Mouse (Mus musculus) inflammation-experienced regulatory T-cells, adult 6 months (primary cell): ENCODE data around the gene Serpina10. TPM values are rescaled to one million over a fixed set of nuclear protein-coding genes. Genes with fewer than 3 reads are reported as not detected.
"Not testable (repeated sequence)": the region's sequence is repeated elsewhere in the genome, so short reads cannot be mapped to it uniquely, and the experiment has no call there.

Experiments used
- ATAC-seq: one replicate; pipeline ENCODE4 v1.8.0; 2017
- polyA plus RNA-seq, 3 experiments: library from polyadenylated mRNA; unstranded; fragments of 100-300 nt; shearing (Covaris generic); gene quantifications; one replicate each; pipeline ENCODE4 v1.2.1; 2017

Gene Serpina10
- polyA plus RNA-seq, 3 experiments from 2014 or later = not detected

GRCm38 (mm10) chr12:103601839-103602238 is 29.4 kb downstream of the Serpina10 start:
- ATAC-seq = no peak

- no peak for ATAC-seq
Measured at GRCm38 (mm10) chr12:103600364-103600763, 30.9 kb downstream of the Serpina10 start.

GRCm38 (mm10) chr12:103598411-103598810 is 32.8 kb downstream of the Serpina10 start:
- no peak for ATAC-seq

- ATAC-seq = no peak
Measured at GRCm38 (mm10) chr12:103583771-103584170, 47.5 kb downstream of the Serpina10 start.

- not testable (repeated sequence) for ATAC-seq
Measured at GRCm38 (mm10) chr12:103578148-103578547, 53.1 kb downstream of the Serpina10 start.

- ATAC-seq = no peak
Measured at GRCm38 (mm10) chr12:103569690-103570089, 61.6 kb downstream of the Serpina10 start.

GRCm38 (mm10) chr12:103567129-103567528 is 64.1 kb downstream of the Serpina10 start:
- no peak for ATAC-seq

- ATAC-seq = no peak
Measured at GRCm38 (mm10) chr12:103565151-103565550, 66.1 kb downstream of the Serpina10 start.

Other genes with a start within 250 kb of the Serpina10 start
- 1 to 10 TPM; 1.3 to 2.3 (median 1.9) TPM for gene Otub2, start 242.8 kb downstream of the Serpina10 start, polyA plus RNA-seq
- gene 9330161L09Rik, start 223.6 kb downstream of the Serpina10 start, polyA plus RNA-seq = 1 to 10 TPM in 2 of 3 experiments, not detected in 1; 1.1 TPM
- 100 to 1,000 TPM; 232 to 344 (median 235) TPM for gene Ddx24, start 205.6 kb downstream of the Serpina10 start, polyA plus RNA-seq
- 100 to 1,000 TPM; 291 to 440 (median 388) TPM for gene Ifi27, start 197.2 kb downstream of the Serpina10 start, polyA plus RNA-seq
- gene Ifi27l2a, start 187.8 kb downstream of the Serpina10 start, polyA plus RNA-seq = 1,000 to 10,000 TPM in 1 of 3 experiments, 100 to 1,000 TPM in 2; 960 to 1,720 (median 961) TPM
- gene Ifi27l2b, start 174.2 kb downstream of the Serpina10 start, polyA plus RNA-seq = not detected
- under 1 TPM in 1 of 3 experiments, not detected in 2; 0.28 TPM for gene Ppp4r4, start 99.2 kb downstream of the Serpina10 start, polyA plus RNA-seq
- gene Serpina6, start 25.8 kb upstream of the Serpina10 start, polyA plus RNA-seq = not detected
- gene Serpina16, start 44.7 kb upstream of the Serpina10 start, polyA plus RNA-seq = not detected
- not detected for gene Serpina1f, start 64.1 kb upstream of the Serpina10 start, polyA plus RNA-seq
- gene Serpina1d, start 142.1 kb upstream of the Serpina10 start, polyA plus RNA-seq = not detected
- gene Serpina1b, start 198.9 kb upstream of the Serpina10 start, polyA plus RNA-seq = not detected
- not detected for gene Serpina1a, start 232.1 kb upstream of the Serpina10 start, polyA plus RNA-seq